Mouse (Mus musculus) myocyte (in vitro differentiated cells): ENCODE results near the gene Irf8.

Experiments
- CEBPB ChIP-seq: IDR thresholded peaks from 2 replicates; pipeline ENCODE4 v1.6.1; 2011; ENCODE audit warnings: mild to moderate bottlenecking, moderate library complexity; ENCODE audit not compliant: poor library complexity, insufficient read depth, severe bottlenecking
- E2F4 ChIP-seq: IDR thresholded peaks from one replicate; pipeline ENCODE4 v1.6.1; 2011; ENCODE audit warnings: mild to moderate bottlenecking, control low read depth, moderate library complexity; ENCODE audit not compliant: insufficient read depth
- MAX ChIP-seq: IDR thresholded peaks from one replicate; pipeline ENCODE4 v1.6.1; 2011; ENCODE audit warnings: low read depth, mild to moderate bottlenecking, control low read depth
- MYOG ChIP-seq, 3 experiments: IDR thresholded peaks; one replicate each; pipeline ENCODE4 v1.6.1; 2011; ENCODE audit warnings: control low read depth in 2 of 3, low read depth in 2 of 3, mild to moderate bottlenecking in 2 of 3; ENCODE audit not compliant: insufficient read length in 2 of 3, control insufficient read depth in 1 of 3, insufficient read depth in 1 of 3
- POLR2A ChIP-seq: IDR thresholded peaks from one replicate; pipeline ENCODE4 v1.6.1; 2011; ENCODE audit warnings: low read depth, mild to moderate bottlenecking, control low read depth, moderate library complexity; ENCODE audit not compliant: insufficient read length
- SRF ChIP-seq: IDR thresholded peaks from one replicate; pipeline ENCODE4 v1.6.1; 2011; ENCODE audit warnings: low read depth; ENCODE audit not compliant: control insufficient read depth, insufficient read length
- TCF12 ChIP-seq: IDR thresholded peaks from one replicate; pipeline ENCODE4 v1.6.1; 2011; ENCODE audit warnings: mild to moderate bottlenecking, control low read depth; ENCODE audit not compliant: poor library complexity, insufficient read depth, severe bottlenecking
- USF1 ChIP-seq: IDR thresholded peaks from one replicate; pipeline ENCODE4 v1.6.1; 2011; ENCODE audit warnings: low read depth, mild to moderate bottlenecking, control low read depth, moderate library complexity

- no peak for TF ChIP-seq E2F4
- no peak for TF ChIP-seq MAX
- TF ChIP-seq POLR2A: no peak
- TF ChIP-seq SRF: no peak
- no peak for TF ChIP-seq USF1
- TF ChIP-seq TCF12: no peak
- no peak for TF ChIP-seq CEBPB
- no peak for TF ChIP-seq MYOG (IDR thresholded peaks at IDR 0.05; ENCODE audit: control insufficient read depth in 1 of 3, insufficient read depth in 1 of 3, insufficient read length in 2 of 3, low read depth in 2 of 3)
Measured at GRCm38 (mm10) chr8:120731582-120731981, 4.6 kb upstream of the Irf8 start.
